In genomic region chr12:51691845-51692632, GRCm38 (mm10) we compare ENCODE assay signal across 8 mouse cellular contexts. TPM values are rescaled to one million over a fixed set of nuclear protein-coding genes. Genes with fewer than 3 reads are reported as not detected.
DNase-seq lines count a peak whose midpoint lies in the region; ATAC-seq lines count a peak whose summit lies in the region.

Strn3 (minus strand) TSS chr12:51691897.

- H3K27me3 ChIP-seq in hindbrain, embryonic 15.5 days: no peaks in the 10 kb centered on the region

- H3K9me3 ChIP-seq in hindbrain, embryonic 15.5 days: no peaks in the 10 kb centered on the region

- ATAC-seq in hindbrain, embryonic 15.5 days (ENCODE audit: low FRiP score, low read depth): peak; percentile 97

- H3K4me1 ChIP-seq in hindbrain, embryonic 15.5 days (replicated peaks): peaks cover 23% of the 10 kb centered on the region

- H3K4me2 ChIP-seq in hindbrain, embryonic 15.5 days: peak within 1 kb of the TSS; percentile 75

- H3K4me3 ChIP-seq in hindbrain, embryonic 15.5 days: peak within 1 kb of the TSS; percentile 54

- peak within 1 kb of the TSS; percentile 99 for H3K27ac ChIP-seq in hindbrain, embryonic 15.5 days (replicated peaks)

- H3K9ac ChIP-seq in hindbrain, embryonic 15.5 days: peak within 1 kb of the TSS; percentile 99

- WGBS in hindbrain, embryonic 15.5 days: under 1% methylated on average over 55 of the region's 56 CpGs

- peak; percentile 95 for DNase-seq in T-cell, adult 2 months (ENCODE audit: low spot score)
- peak; percentile 93 to 97 for DNase-seq in cerebellum, postnatal 36 days
- peak; percentile 93 to 96 for DNase-seq in frontal cortex, postnatal 36 days (ENCODE audit: low spot score in 2 of 2)
- DNase-seq in left cerebral cortex, adult 11 months (ENCODE audit: low spot score): peak; percentile 94
- DNase-seq in lung, postnatal 4 days: peak; percentile 97 to 99
- DNase-seq in retina, postnatal 7 days (ENCODE audit: low read depth, low spot score): peak; percentile 90
- DNase-seq in urinary bladder, adult 2 months (ENCODE audit: low spot score): peak; percentile 94

- no peaks in the 10 kb centered on the region for H3K36me3 ChIP-seq in hindbrain, embryonic 15.5 days

RNA-seq across cellular contexts. Expression of gene Strn3, which starts in this region (rescaled TPM):
- polyA plus RNA-seq in hindbrain, embryonic 15.5 days (2015; fragmentation: Nextera tagmentation; extraction: Ambion mirVana): 35.8 and 36.3 TPM in 2 replicates
- polyA plus RNA-seq in urinary bladder, adult 2 months (2012; rRNA removed): 57.3 and 66.6 TPM in 2 replicates

Comparison
In these comparisons a context has a peak if more than half of its experiments do, and no peak if none do; other contexts are left out.
1. Peak in every context shown above with its lines: DNase-seq, ATAC-seq, H3K4me3 ChIP-seq and H3K27ac ChIP-seq.